Mouse (Mus musculus) mouse trophoblast stem cell (cell line): ENCODE data around the gene Rpusd3.

Experiments used
- in situ Hi-C, 2 experiments: fragments of 300-500 bp; cut with MseI, MboI; formaldehyde crosslinking; loops; 2 replicates in 1 of 2; 3 replicates in 1 of 2; pipeline ENCODE4 v1.15.1; 2025

Rpusd3 gene

GRCm38 (mm10) chr6:113430846-113431245 lies 11.7 kb upstream of the Rpusd3 start:
- in situ Hi-C loops: no loop called here

GRCm38 (mm10) chr6:113429965-113430364 lies 10.8 kb upstream of the Rpusd3 start:
- in situ Hi-C loops: no loop called here

- in situ Hi-C loops: no loop called here
These were observed 8.9 kb upstream of the Rpusd3 start for GRCm38 (mm10) chr6:113428006-113428405.

- in situ Hi-C loops: no loop called here
These were observed 8.3 kb upstream of the Rpusd3 start for GRCm38 (mm10) chr6:113427397-113427796.

GRCm38 (mm10) chr6:113426696-113427095 lies 7.6 kb upstream of the Rpusd3 start:
- in situ Hi-C loops: no loop called here

GRCm38 (mm10) chr6:113424187-113424586 lies 5.0 kb upstream of the Rpusd3 start:
- in situ Hi-C loops: no loop called here

- in situ Hi-C loops: no loop called here
These were observed 3.9 kb upstream of the Rpusd3 start for GRCm38 (mm10) chr6:113423000-113423399.

GRCm38 (mm10) chr6:113418441-113419198 lies 520 bp downstream of the Rpusd3 start:
- in situ Hi-C loops: no loop called here

GRCm38 (mm10) chr6:113416416-113416815 lies 2.7 kb downstream of the Rpusd3 start:
- in situ Hi-C loops: no loop called here

GRCm38 (mm10) chr6:113410001-113410400 lies 9.1 kb downstream of the Rpusd3 start:
- in situ Hi-C loops: no loop called here

GRCm38 (mm10) chr6:113406683-113407082 lies 12.5 kb downstream of the Rpusd3 start:
- in situ Hi-C loops: no loop called here

- in situ Hi-C loops: no loop called here
These were observed 13.7 kb downstream of the Rpusd3 start for GRCm38 (mm10) chr6:113405483-113405882.

GRCm38 (mm10) chr6:113404649-113405448 lies 14.3 kb downstream of the Rpusd3 start:
- in situ Hi-C loops: no loop called here

- in situ Hi-C loops: no loop called here
These were observed 17.0 kb downstream of the Rpusd3 start for GRCm38 (mm10) chr6:113402094-113402493.

- in situ Hi-C loops: no loop called here
These were observed 22.7 kb downstream of the Rpusd3 start for GRCm38 (mm10) chr6:113396270-113397030.

- in situ Hi-C loops: no loop called here
These were observed 23.6 kb downstream of the Rpusd3 start for GRCm38 (mm10) chr6:113395501-113395900.

GRCm38 (mm10) chr6:113394811-113395210 lies 24.3 kb downstream of the Rpusd3 start:
- in situ Hi-C loops: no loop called here

GRCm38 (mm10) chr6:113393951-113394350 lies 25.2 kb downstream of the Rpusd3 start:
- in situ Hi-C loops: no loop called here

GRCm38 (mm10) chr6:113392387-113393071 lies 26.6 kb downstream of the Rpusd3 start:
- in situ Hi-C loops: no loop called here

- in situ Hi-C loops: no loop called here
These were observed 27.1 kb downstream of the Rpusd3 start for GRCm38 (mm10) chr6:113392015-113392386.

- in situ Hi-C loops: no loop called here
These were observed 28.4 kb downstream of the Rpusd3 start for GRCm38 (mm10) chr6:113390715-113391114.

- in situ Hi-C loops: no loop called here
These were observed 30.2 kb downstream of the Rpusd3 start, which contains the start of gene Ttll3 for GRCm38 (mm10) chr6:113388960-113389359. Ttll3 (plus strand) TSS chr6:113389260.
